Mouse (Mus musculus) cerebellum, adult 2 months (tissue): ENCODE measurements at regions not wholly inside any gene's neighbourhood (a gene's known extent, or its start where the extent isn't known, plus 50 kb on each side); places are given as distances from the start of the nearest gene placed in this dataset.
"Not testable (repeated sequence)": the region's sequence is repeated elsewhere in the genome, so short reads cannot be mapped to it uniquely, and the experiment has no call there.

Experiments
- DNase-seq, 2 experiments: peaks; one replicate each; pipeline ENCODE4 v3.0.0; 2021
- H3K27ac ChIP-seq: fragments of 200-500 bp; 2 replicates; pipeline ENCODE4 v1.5.1; 2012; ENCODE audit warnings: low read length, control low read depth, inconsistent platforms; ENCODE audit not compliant: insufficient read depth
- H3K27me3 ChIP-seq: fragments of 200-500 bp; 2 replicates; pipeline ENCODE4 v1.6.1; 2012; ENCODE audit warnings: inconsistent platforms, mild to moderate bottlenecking, low read length, moderate library complexity; ENCODE audit not compliant: control insufficient read depth, insufficient read depth
- H3K4me1 ChIP-seq: fragments of 200-500 bp; 2 replicates; pipeline ENCODE4 v1.6.1; 2011; ENCODE audit warnings: low read length; ENCODE audit not compliant: control insufficient read depth, insufficient read depth
- H3K4me3 ChIP-seq: fragments of 200-500 bp; replicated peaks from 2 replicates; pipeline ENCODE3; 2011; ENCODE audit warnings: mild to moderate bottlenecking, low read depth, low read length, control low read depth; ENCODE audit not compliant: insufficient read depth
- CTCF ChIP-seq: fragments of 200-500 bp; IDR thresholded peaks from 2 replicates; pipeline ENCODE4 v1.5.1; 2011; ENCODE audit warnings: low read depth, mild to moderate bottlenecking, control low read depth, low read length, moderate library complexity, borderline replicate concordance; ENCODE audit not compliant: insufficient read depth
- POLR2A ChIP-seq: fragments of 200-500 bp; IDR thresholded peaks from 2 replicates; pipeline ENCODE4 v1.6.1; 2011; ENCODE audit warnings: low read length, control low read depth, borderline replicate concordance; ENCODE audit not compliant: insufficient read depth
- WGBS: fragments of 180-500 bp; shearing (Covaris S2); methylation state at CpG from one replicate; pipeline ENCODE4 v1.1.7; 2018; 5-methylcytosine and 5-hydroxymethylcytosine counted together

DNA sequence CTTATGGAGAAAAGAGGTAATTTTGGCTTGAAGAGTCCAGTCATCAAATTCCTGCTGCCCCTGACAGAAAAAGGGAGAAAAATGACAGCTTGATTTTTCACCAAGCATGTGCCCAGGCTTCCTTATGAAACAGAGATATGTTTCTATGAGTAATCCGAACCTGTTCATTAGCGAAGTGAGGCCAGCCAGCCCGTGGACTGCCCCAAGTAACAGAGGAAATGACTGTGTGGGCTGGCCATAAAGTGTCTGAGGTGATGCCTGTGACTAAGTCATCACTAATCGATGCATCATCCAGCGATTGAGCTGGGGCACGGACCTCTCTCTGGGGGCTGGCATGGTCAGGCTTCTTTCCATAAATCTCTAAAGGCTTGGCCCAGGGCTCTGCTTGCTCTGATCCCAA is 157.8 kb downstream of the Impad1 start:
- 55% methylated on average over 6 of the region's 6 CpGs for WGBS

DNA sequence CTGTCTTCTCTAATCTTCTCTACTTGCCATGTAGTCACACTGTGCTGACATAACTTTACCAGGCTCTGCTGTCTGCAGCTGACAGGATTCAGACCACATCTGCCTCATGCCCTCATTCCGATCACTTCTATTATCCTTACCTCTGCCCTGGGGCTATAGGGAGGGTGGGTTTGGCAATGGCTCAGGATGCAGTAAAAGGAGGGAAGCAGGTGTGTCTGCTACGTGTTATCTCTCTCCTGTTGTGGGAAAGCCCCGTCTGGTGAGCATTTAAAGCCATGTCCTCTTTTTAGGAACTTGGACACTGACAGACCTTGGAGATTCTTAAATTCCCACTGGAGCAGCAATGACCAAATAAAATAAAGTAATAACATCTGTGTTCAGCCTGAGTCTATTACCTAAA is 158.5 kb downstream of the Impad1 start:
- H3K27me3 ChIP-seq = no peaks in the 10 kb centered on the region
- no peak for DNase-seq
- H3K27ac ChIP-seq = no peak overlapping the region
- TF ChIP-seq POLR2A (no peak), CTCF (no peak)
- no peaks in the 10 kb centered on the region for H3K4me1 ChIP-seq
- no peak overlapping the region for H3K4me3 ChIP-seq
- 45% methylated on average over 3 of the region's 3 CpGs for WGBS

More for the DNA sequence above, 157.8 kb downstream of the Impad1 start:
- DNase-seq = no peak
- no peaks in the 10 kb centered on the region for H3K27me3 ChIP-seq
- H3K4me1 ChIP-seq = no peaks in the 10 kb centered on the region
- H3K4me3 ChIP-seq = no peak overlapping the region
- no peak overlapping the region for H3K27ac ChIP-seq
- TF ChIP-seq POLR2A (no peak), CTCF (no peak)

DNA sequence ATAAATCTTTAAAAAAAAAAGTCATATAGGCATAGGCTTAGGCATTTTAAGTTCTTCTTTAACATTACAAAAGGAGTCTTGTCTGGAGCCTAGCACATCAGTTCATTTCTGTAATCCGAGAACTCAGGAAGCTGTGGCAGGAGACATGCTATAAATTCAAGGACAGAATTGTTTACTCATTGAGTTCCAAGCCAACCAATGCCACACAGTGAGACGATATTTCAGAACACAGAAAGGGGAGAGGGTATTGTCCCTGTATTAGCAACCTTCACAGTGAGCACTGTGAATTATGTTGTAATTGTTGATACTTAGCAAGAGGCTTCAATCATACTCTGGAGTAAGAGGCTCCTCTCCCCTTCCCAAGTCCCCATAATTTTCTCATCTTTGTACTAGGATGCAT is 162.4 kb downstream of the Impad1 start:
- DNase-seq = no peak
- no peak overlapping the region for H3K4me3 ChIP-seq
- H3K4me1 ChIP-seq = no peaks in the 10 kb centered on the region
- H3K27me3 ChIP-seq = no peaks in the 10 kb centered on the region
- H3K27ac ChIP-seq = no peak overlapping the region
- WGBS = 68% methylated on average over 2 of the region's 2 CpGs
- no peak for TF ChIP-seq CTCF
- no peak for TF ChIP-seq POLR2A

DNA sequence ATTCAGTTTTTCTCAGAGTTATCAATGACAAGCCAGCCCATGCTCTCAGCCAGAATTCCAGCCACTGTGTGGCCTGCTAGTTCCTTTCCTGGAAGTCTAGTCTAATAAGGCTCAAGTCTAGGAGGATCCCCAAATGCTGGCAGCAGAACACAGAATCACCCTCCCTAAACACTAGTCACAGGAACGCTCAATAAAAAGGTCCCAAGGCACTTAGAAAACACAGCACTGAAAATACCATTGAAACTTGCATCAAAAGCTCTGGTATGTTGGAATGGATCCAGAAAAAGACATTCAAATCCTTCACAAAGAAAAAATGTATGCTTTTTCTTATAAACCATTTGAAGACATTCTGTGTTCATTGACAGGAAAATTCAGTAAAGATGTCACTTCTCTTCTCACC is 163.9 kb downstream of the Impad1 start:
- TF ChIP-seq POLR2A (no peak), CTCF (no peak)
- no peak overlapping the region for H3K4me3 ChIP-seq
- no peak for DNase-seq
- H3K27ac ChIP-seq = no peak overlapping the region
- H3K27me3 ChIP-seq = no peaks in the 10 kb centered on the region
- 45% methylated on average over 1 of the region's 1 CpGs for WGBS
- H3K4me1 ChIP-seq = no peaks in the 10 kb centered on the region

DNA sequence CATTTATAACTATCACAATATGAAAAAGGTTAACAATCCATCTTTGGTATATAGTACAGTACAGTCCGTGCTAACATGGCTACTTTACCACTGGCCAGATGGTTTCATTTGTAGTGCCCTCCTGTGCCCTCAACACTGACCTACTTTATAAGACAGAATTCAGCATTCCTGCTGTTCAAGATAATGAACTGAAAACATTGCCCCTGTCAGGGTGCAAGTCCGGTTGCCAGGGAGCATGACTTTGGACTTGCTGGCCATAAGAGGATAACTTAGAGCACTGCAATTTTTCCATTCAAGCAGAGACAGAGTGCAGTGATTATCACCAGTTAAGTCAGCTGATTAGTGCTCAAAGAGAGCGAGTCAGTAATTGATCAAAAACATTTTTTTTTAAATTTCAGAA is 169.3 kb downstream of the Impad1 start:
- no peak for TF ChIP-seq POLR2A
- TF ChIP-seq CTCF = no peak
- WGBS = 22% methylated on average over 3 of the region's 3 CpGs
- Histone ChIP-seq H3K4me1 (no peaks in the 10 kb centered on the region), H3K4me3 (no peak overlapping the region), H3K27ac (no peak overlapping the region), H3K27me3 (no peaks in the 10 kb centered on the region)
- DNase-seq = peak; percentile 22 to 63

DNA sequence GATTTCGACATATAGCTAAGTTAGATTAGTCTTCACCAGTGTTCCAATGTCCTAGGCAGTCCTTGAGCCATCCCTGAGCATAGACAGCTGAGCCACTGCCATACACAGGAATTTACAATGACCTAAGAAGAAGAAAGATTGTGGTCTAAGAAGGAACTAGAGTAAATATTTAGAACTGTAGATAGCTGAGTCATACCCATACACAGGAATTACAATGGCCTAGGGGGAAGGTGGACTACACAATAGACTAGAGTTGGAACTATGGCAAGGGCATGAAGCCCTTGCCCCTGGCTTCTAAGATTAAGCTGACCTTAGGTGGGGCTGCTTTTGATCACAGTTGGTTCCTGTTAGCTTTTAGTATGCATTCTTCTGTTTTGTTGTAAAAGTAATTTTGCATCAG is 173.0 kb downstream of the Impad1 start:
- not testable (repeated sequence) for H3K27me3 ChIP-seq, H3K27ac ChIP-seq, H3K4me1 ChIP-seq, DNase-seq, H3K4me3 ChIP-seq
- 60% methylated on average over 1 of the region's 1 CpGs for WGBS

DNA sequence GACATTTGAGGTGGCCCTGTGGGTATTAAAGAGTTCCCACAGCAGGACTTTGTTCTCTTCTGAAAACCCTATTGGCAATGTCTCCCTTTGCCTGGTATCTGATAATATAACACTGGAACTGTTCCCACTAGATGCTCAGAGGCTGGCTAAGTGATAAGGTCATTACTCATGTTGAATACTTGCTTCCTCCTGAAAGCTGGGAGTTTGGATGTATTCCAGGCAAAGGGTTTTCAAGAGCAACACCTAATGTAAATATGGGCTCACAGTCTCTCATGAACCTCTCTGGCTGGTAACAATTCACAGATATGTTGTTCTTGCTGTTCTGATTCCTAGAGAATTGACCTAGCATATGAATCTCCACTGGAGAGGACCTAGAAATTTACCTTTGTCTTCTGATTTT is 178.6 kb downstream of the Impad1 start:
- TF ChIP-seq POLR2A = no peak
- TF ChIP-seq CTCF = no peak
- no peak for DNase-seq
- no peaks in the 10 kb centered on the region for H3K4me1 ChIP-seq
- H3K27me3 ChIP-seq = no peaks in the 10 kb centered on the region
- no peak overlapping the region for H3K27ac ChIP-seq
- H3K4me3 ChIP-seq = no peak overlapping the region
